Comparison of ENCODE assay signal across 17 mouse cellular contexts in genomic region chr1:182615465-182615864, GRCm38 (mm10). TPM values are rescaled to one million over a fixed set of nuclear protein-coding genes. Genes with fewer than 3 reads are reported as not detected.
DNase-seq lines count a peak whose midpoint lies in the region; ATAC-seq and TF ChIP-seq lines count a peak whose summit lies in the region.
"Had no signal": no experiment of that assay in that cellular context is flagged by ENCODE, and none has a peak within 500 bp of the region (broad histone marks: within the 10 kb centered on the region; RNA-seq: fewer than 3 reads in every experiment).

No protein-coding gene starts in this region.

- no peaks in the 10 kb centered on the region for H3K4me1 ChIP-seq in kidney, adult 2 months (ENCODE audit: control insufficient read depth, insufficient read depth, low read length)
- H3K4me1 ChIP-seq in lung, postnatal 0 days (ENCODE audit: insufficient read depth, low read depth, low read length) = no peaks in the 10 kb centered on the region
- H3K4me1 ChIP-seq: intestine, embryonic 15.5 days had no signal

- DNase-seq in kidney, adult 2 months = peak; percentile 10
- DNase-seq in kidney, adult 18-20 months = no peak
- DNase-seq in lung, postnatal 0 days (ENCODE audit: low spot score) = no peak
- no peak for DNase-seq in lung, postnatal 25 days (ENCODE audit: low spot score)
- DNase-seq in A20 (ENCODE audit: low read depth, low spot score) (peak; percentile 11), NIH3T3 (ENCODE audit: low read depth) (peak; percentile 30)
- DNase-seq: cerebellum, adult 2 months; heart, postnatal 14 days; right cerebral cortex, postnatal 25 days had no signal

- no peak overlapping the region for H3K4me3 ChIP-seq in kidney, adult 2 months (ENCODE audit: insufficient read depth, low read depth, low read length)
- H3K4me3 ChIP-seq in lung, postnatal 0 days (ENCODE audit: low read depth, low read length) = no peak overlapping the region
- H3K4me3 ChIP-seq: intestine, embryonic 15.5 days; limb, embryonic 12.5 days; myocyte had no signal

- no peaks in the 10 kb centered on the region for H3K27me3 ChIP-seq in kidney, adult 2 months (replicated peaks; ENCODE audit: control insufficient read depth, insufficient read depth, low read length)
- H3K27me3 ChIP-seq in lung, postnatal 0 days (replicated peaks; ENCODE audit: insufficient read depth, low read length) = no peaks in the 10 kb centered on the region
- H3K27me3 ChIP-seq: intestine, embryonic 15.5 days; limb, embryonic 12.5 days had no signal

- no peak for ATAC-seq in lung, postnatal 0 days
- ATAC-seq in megakaryocyte-erythroid progenitor cell, adult 5-6 weeks (replicated peaks; ENCODE audit: low FRiP score, low TSS enrichment, poor library complexity, severe bottlenecking) = no peak
- ATAC-seq: intestine, embryonic 15.5 days had no signal

- 62% methylated on average over 1 of the region's 1 CpGs for WGBS in kidney, adult 2 months
- WGBS in lung, postnatal 0 days = 48% methylated on average over 1 of the region's 1 CpGs

- H3K9me3 ChIP-seq in lung, postnatal 0 days (ENCODE audit: low read length) = no peaks in the 10 kb centered on the region
- H3K9me3 ChIP-seq: intestine, embryonic 15.5 days; limb, embryonic 12.5 days had no signal

- no peaks in the 10 kb centered on the region for H3K36me3 ChIP-seq in kidney, adult 2 months (ENCODE audit: control insufficient read depth, insufficient read depth, low read length)
- no peaks in the 10 kb centered on the region for H3K36me3 ChIP-seq in lung, postnatal 0 days (ENCODE audit: insufficient read depth, low read length)
- H3K36me3 ChIP-seq: G1E; intestine, embryonic 15.5 days; limb, embryonic 12.5 days had no signal

- TF ChIP-seq EP300 in lung, postnatal 0 days (IDR thresholded peaks at IDR 0.05) = no peak

- peak; percentile 45; the same call in 1 of the 2 replicates for TF ChIP-seq CTCF in kidney, adult 2 months (conservative IDR thresholded peaks at IDR 0.05; ENCODE audit: insufficient read depth, insufficient read length, low read depth, low read length)
- TF ChIP-seq CTCF in lung, postnatal 0 days (IDR thresholded peaks at IDR 0.05) = peak; percentile 53

- H3K4me2 ChIP-seq in lung, postnatal 0 days (replicated peaks; ENCODE audit: low read depth, low read length) = no peak overlapping the region
- H3K4me2 ChIP-seq: intestine, embryonic 15.5 days; limb, embryonic 12.5 days had no signal

- no peak overlapping the region for H3K9ac ChIP-seq in lung, postnatal 0 days (replicated peaks; ENCODE audit: low read depth)
- H3K9ac ChIP-seq: intestine, embryonic 15.5 days; limb, embryonic 12.5 days had no signal

- no peak overlapping the region for H3K27ac ChIP-seq in kidney, adult 2 months (ENCODE audit: insufficient read depth, low read depth, low read length)
- H3K27ac ChIP-seq in lung, postnatal 0 days (ENCODE audit: low read length) = no peak overlapping the region
- H3K27ac ChIP-seq: intestine, embryonic 15.5 days; limb, embryonic 12.5 days had no signal

- no peak for TF ChIP-seq POLR2A in kidney, adult 2 months (IDR thresholded peaks at IDR 0.05; ENCODE audit: low read depth, low read length)

RNA-seq across cellular contexts. Expression of gene Capn8, which starts 50.7 kb away (rescaled TPM):
- polyA plus RNA-seq in kidney, adult 2 months (2012; rRNA removed) = 0.03 TPM in 1 of 2 replicates, not detected in the other
- 0.25 and 0.57 TPM in 2 replicates for polyA plus RNA-seq in lung, postnatal 0 days (2015; fragmentation: Nextera tagmentation; extraction: Ambion mirVana)
- total RNA-seq in megakaryocyte-erythroid progenitor cell, adult 5-6 weeks (2014; fragmentation: Nextera tagmentation) = not detected in 2 replicates
- total RNA-seq in megakaryocyte-erythroid progenitor cell, adult 5-6 weeks (2017) = not detected in 2 replicates
- total RNA-seq: G1E; heart, adult 8-10 months; heart, postnatal 14 days; layer of hippocampus, postnatal 14 days had no signal
- polyA plus RNA-seq: embryonic facial prominence, embryonic 11.5 days; G1E; limb, embryonic 12.5 days; myocyte had no signal

Comparison
In these comparisons a context has a peak if more than half of its experiments do, and no peak if none do; other contexts are left out.
1. DNase-seq: peak in kidney, adult 2 months (single experiment), A20 (single experiment) and NIH3T3 (single experiment); none in kidney, adult 18-20 months (single experiment), lung, postnatal 0 days (single experiment) and lung, postnatal 25 days (single experiment).